Mouse (Mus musculus) liver, adult 2 months (tissue): ENCODE measurements around the gene Canx.

Source experiments
- CTCF ChIP-seq: fragments of 200-500 bp; IDR thresholded peaks from 2 replicates; pipeline ENCODE4 v1.5.1; 2011; ENCODE audit warnings: low read depth, low read length, control low read depth
- POLR2A ChIP-seq: fragments of 200-500 bp; IDR thresholded peaks from 2 replicates; pipeline ENCODE4 v1.6.1; 2011; ENCODE audit warnings: low read length, control low read depth; ENCODE audit not compliant: insufficient read depth; ENCODE audit errors: extremely low read depth

DNA sequence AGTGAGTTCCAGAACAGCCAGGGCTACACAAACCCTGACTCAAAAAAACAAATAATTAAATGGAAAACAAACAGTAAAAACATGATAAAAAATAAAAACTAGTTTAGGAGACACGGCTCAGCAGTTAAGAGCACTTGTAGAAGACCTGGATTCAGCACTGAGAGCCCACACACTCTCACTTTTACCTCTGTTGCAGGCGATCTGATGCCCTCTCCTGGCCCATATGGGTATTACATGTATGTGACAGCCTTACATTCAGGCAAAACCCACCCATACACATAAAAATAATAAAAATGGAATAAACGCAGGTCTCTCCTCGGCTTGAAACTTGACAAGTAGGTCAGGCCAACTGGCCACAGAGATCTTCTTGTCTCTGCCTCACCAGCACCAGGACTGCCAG lies 39.1 kb upstream of the Canx start:
- TF ChIP-seq POLR2A (no peak), CTCF (peak; percentile 71)
